Mouse (Mus musculus) G1E (cell line): Measurements from ENCODE around the gene Ak4.

ENCODE experiments used
- CTCF ChIP-seq: IDR thresholded peaks from 2 replicates; pipeline ENCODE4 v1.5.1; 2012; ENCODE audit warnings: low read depth, low read length, inconsistent platforms, mixed read lengths
- GATA1 ChIP-seq: IDR thresholded peaks from 2 replicates; pipeline ENCODE4 v1.6.1; 2012; ENCODE audit warnings: borderline replicate concordance, low read length, inconsistent platforms, mixed read lengths
- POLR2AphosphoS5 ChIP-seq: IDR thresholded peaks from 2 replicates; pipeline ENCODE4 v1.6.1; 2012; ENCODE audit warnings: low read depth, low read length, inconsistent platforms; ENCODE audit not compliant: insufficient replicate concordance
- TAL1 ChIP-seq: conservative IDR thresholded peaks from 2 replicates; pipeline ENCODE4 v1.6.1; 2012; ENCODE audit warnings: low read depth, low read length, inconsistent platforms, mixed read lengths

- TF ChIP-seq CTCF: no peak
- TF ChIP-seq POLR2AphosphoS5: no peak
- TF ChIP-seq GATA1: no peak
- TF ChIP-seq TAL1: no peak
Measured at GRCm38 (mm10) chr4:101419911-101420880, 1.1 kb downstream of the Ak4 start.
